Mouse (Mus musculus) C2C12 (cell line): ENCODE measurements around the gene Olfr490.

Source experiments
- CTCF ChIP-seq: IDR thresholded peaks from one replicate; pipeline ENCODE4 v1.5.1; 2011; ENCODE audit not compliant: control insufficient read depth, insufficient read depth, insufficient read length
- MAX ChIP-seq: IDR thresholded peaks from one replicate; pipeline ENCODE4 v1.6.1; 2011; ENCODE audit warnings: mild to moderate bottlenecking, control low read depth
- MYOG ChIP-seq: IDR thresholded peaks from one replicate; pipeline ENCODE4 v1.6.1; 2011; ENCODE audit not compliant: control insufficient read depth, insufficient read length; ENCODE audit errors: extremely low read depth

DNA sequence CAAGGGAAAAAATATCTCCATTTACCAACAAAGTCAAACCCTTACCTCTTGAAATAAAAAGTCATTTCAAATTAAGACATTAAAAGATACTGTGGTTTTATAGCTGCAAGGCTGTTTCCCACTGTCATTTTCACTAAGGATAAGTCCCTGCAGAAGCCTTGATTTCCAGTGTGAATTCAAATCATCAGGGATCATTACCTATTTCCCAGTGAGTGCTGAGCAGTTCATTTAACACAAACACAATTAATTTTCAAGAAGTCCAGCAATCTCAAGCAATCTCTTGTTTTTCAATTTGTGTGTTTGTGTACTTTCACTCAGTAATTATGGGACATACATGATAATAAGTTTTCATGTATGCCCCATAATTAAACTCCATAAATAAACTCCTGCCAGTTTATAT, 30.5 kb downstream of the Olfr490 start, which contains the start of gene Olfr488:
- TF ChIP-seq CTCF (no peak), MYOG (no peak), MAX (no peak)
